Mouse (Mus musculus) lung, postnatal 0 days (tissue): ENCODE measurements around the gene Diaph2.

Source experiments
- CTCF ChIP-seq: IDR thresholded peaks from 2 replicates; pipeline ENCODE4 v1.5.1; 2016; ENCODE audit warnings: antibody characterized with exemption, mild to moderate bottlenecking
- EP300 ChIP-seq: IDR thresholded peaks from 2 replicates; pipeline ENCODE4 v1.6.1; 2016; ENCODE audit warnings: antibody characterized with exemption, mild to moderate bottlenecking, control low read depth

DNA sequence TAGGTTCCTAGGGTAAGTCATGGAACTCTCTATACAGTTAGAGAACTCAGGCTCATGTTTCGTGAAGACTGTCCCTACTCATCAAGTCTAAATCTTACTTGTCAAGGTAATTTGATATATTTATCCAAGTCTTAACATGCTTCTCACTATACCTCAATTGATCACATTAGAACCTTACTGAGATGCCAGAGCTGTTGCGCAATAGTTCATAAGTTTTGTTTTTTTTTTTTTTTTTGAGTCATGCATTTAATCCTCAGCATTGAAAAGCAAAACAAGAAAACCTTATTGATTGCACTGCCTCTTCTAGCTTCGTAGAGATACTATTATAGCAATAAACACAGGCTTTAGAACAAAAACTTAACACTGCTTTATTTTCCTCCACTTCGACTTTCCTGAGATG lies 529.6 kb downstream of the Diaph2 start:
- TF ChIP-seq CTCF (no peak), EP300 (no peak)
